Mouse (Mus musculus): ENCODE measurements around the gene Fos.

DNA sequence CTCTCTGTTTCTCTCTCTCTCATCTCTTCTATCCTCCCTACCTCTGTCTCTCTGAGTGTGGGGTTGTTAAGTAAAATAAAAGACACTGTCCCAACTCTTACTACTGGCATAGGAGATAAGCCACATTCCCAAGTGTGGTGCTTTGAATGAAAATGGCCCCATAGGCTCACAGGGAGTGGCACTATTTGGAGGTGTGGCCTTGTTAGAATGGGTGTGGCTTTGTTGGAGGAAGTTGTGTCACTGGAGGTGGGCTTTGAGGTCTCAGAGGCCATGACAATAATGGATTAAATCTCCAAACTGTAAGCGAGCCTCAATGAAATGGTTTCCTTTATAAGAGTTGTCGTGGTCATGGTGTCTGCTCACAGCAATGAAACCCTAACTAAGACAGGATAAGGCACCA, 36.3 kb downstream of the Fos start:
- TF ChIP-seq POLR2A (IDR thresholded peaks at IDR 0.05; ENCODE audit: borderline replicate concordance, extremely low read depth, insufficient read depth, insufficient read length, poor library complexity, severe bottlenecking) (no peak), CTCF (IDR thresholded peaks at IDR 0.05; ENCODE audit: borderline replicate concordance, extremely low read depth, insufficient read depth, insufficient read length) (no peak)
